In genomic region chr10:98508515-98509143, GRCm38 (mm10) we compare ENCODE assay signal across 12 mouse cellular contexts.
A peak's percentile ranks its signal among the peaks of the same experiment; 100 is the strongest.
DNase-seq lines count a peak whose midpoint lies in the region; ATAC-seq and TF ChIP-seq lines count a peak whose summit lies in the region.
"Had no signal": no experiment of that assay in that cellular context is flagged by ENCODE, and none has a peak within 500 bp of the region (broad histone marks: within the 10 kb centered on the region; RNA-seq: fewer than 3 reads in every experiment).

No protein-coding gene starts in this region.

- ATAC-seq in lung, embryonic 15.5 days (ENCODE audit: borderline replicate concordance, extremely low read depth, low FRiP score, low TSS enrichment) = peak; percentile 52; the same call in 1 of the 2 replicates
- peak; percentile 44 for ATAC-seq in Patski
- ATAC-seq in megakaryocyte-erythroid progenitor cell, adult 5-6 weeks (replicated peaks; ENCODE audit: low FRiP score, low TSS enrichment, poor library complexity, severe bottlenecking) = no peak
- ATAC-seq in activated CD4-positive, CD25-positive, alpha-beta regulatory T cell, adult 4 months = no peak

- H3K36me3 ChIP-seq in lung, embryonic 15.5 days = no peaks in the 10 kb centered on the region
- H3K36me3 ChIP-seq: hindbrain, embryonic 13.5 days; liver, embryonic 13.5 days had no signal

- in situ Hi-C loops in Patski (cut with MboI; ENCODE audit: low pct_unique_long_range_greater_than_20kb) = no loop called here

- DNase-seq in embryo, embryonic 10.5 days (ENCODE audit: low spot score) = peak; percentile 20
- DNase-seq in embryo, embryonic 9.5 days (ENCODE audit: extremely low spot score) = no peak
- DNase-seq in lung, postnatal 4 days = no peak
- DNase-seq in Patski (ENCODE audit: low read depth, low spot score) = no peak
- DNase-seq in heart, postnatal 4 days = peak; percentile 11
- DNase-seq: cerebellum, adult 18-20 months; liver, embryonic 13.5 days had no signal

- POLR2A ChIA-PET in Patski (lab: Charles Lee) = interaction anchor here (0.6 kb wide), 1 partner anchor 152 kb away, joined by 3 read pairs; no protein-coding TSS in a partner anchor

- H3K9me3 ChIP-seq in lung, embryonic 15.5 days = no peaks in the 10 kb centered on the region
- H3K9me3 ChIP-seq: hindbrain, embryonic 13.5 days; liver, embryonic 13.5 days had no signal

- CTCF ChIA-PET in Patski (lab: Charles Lee) = no interaction called here

- TF ChIP-seq CTCF in Patski (IDR thresholded peaks at IDR 0.05) = no peak

- peaks cover 11% of the 10 kb centered on the region; the same call in 1 of the 2 replicates for H3K4me1 ChIP-seq in lung, embryonic 15.5 days
- H3K4me1 ChIP-seq: hindbrain, embryonic 13.5 days; liver, embryonic 13.5 days had no signal

- no peak overlapping the region for H3K27ac ChIP-seq in lung, embryonic 15.5 days
- H3K27ac ChIP-seq: hindbrain, embryonic 13.5 days; kidney, postnatal 0 days; liver, embryonic 13.5 days had no signal

- no peak overlapping the region for H3K4me3 ChIP-seq in lung, embryonic 15.5 days
- H3K4me3 ChIP-seq: hindbrain, embryonic 13.5 days; liver, embryonic 13.5 days had no signal

- H3K9ac ChIP-seq in lung, embryonic 15.5 days = no peak overlapping the region
- H3K9ac ChIP-seq: hindbrain, embryonic 13.5 days; liver, embryonic 13.5 days had no signal

- H3K4me2 ChIP-seq in lung, embryonic 15.5 days = no peak overlapping the region
- H3K4me2 ChIP-seq: hindbrain, embryonic 13.5 days; liver, embryonic 13.5 days had no signal

- H3K27me3 ChIP-seq in lung, embryonic 15.5 days = no peaks in the 10 kb centered on the region
- no peaks in the 10 kb centered on the region for H3K27me3 ChIP-seq in Patski
- H3K27me3 ChIP-seq: hindbrain, embryonic 13.5 days; liver, embryonic 13.5 days had no signal

- WGBS in lung, embryonic 15.5 days = 18% methylated on average over 5 of the region's 5 CpGs

Comparison
In these comparisons a context has a peak if more than half of its experiments do, and no peak if none do; other contexts are left out.
1. DNase-seq: peak in embryo, embryonic 10.5 days (single experiment) and heart, postnatal 4 days (single experiment); none in embryo, embryonic 9.5 days (single experiment), lung, postnatal 4 days (0 of 2) and Patski (single experiment).
2. ATAC-seq: peak in lung, embryonic 15.5 days (single experiment) and Patski (single experiment); none in megakaryocyte-erythroid progenitor cell, adult 5-6 weeks (single experiment) and activated CD4-positive, CD25-positive, alpha-beta regulatory T cell, adult 4 months (single experiment).